Mouse (Mus musculus) cortical plate, adult 2 months (tissue): Measurements from ENCODE around the gene Psat1.

Experiments used
- CTCF ChIP-seq: fragments of 200-500 bp; IDR thresholded peaks from 2 replicates; pipeline ENCODE4 v1.5.1; 2011; ENCODE audit warnings: mild to moderate bottlenecking, control low read depth, low read length; ENCODE audit not compliant: insufficient read depth; ENCODE audit errors: extremely low read depth
- POLR2A ChIP-seq: fragments of 200-500 bp; IDR thresholded peaks from 2 replicates; pipeline ENCODE4 v1.6.1; 2011; ENCODE audit warnings: mild to moderate bottlenecking, low read length, control low read depth; ENCODE audit not compliant: insufficient read depth; ENCODE audit errors: extremely low read depth

- TF ChIP-seq POLR2A (no peak), CTCF (no peak)
Observed at GRCm38 (mm10) chr19:15924181-15924865, 22.8 kb downstream of the Psat1 start.
